Mouse (Mus musculus): ENCODE results near the gene Net1.
"Not testable (repeated sequence)": the region's sequence is repeated elsewhere in the genome, so short reads cannot be mapped to it uniquely, and the experiment has no call there.

Gene Net1

DNA sequence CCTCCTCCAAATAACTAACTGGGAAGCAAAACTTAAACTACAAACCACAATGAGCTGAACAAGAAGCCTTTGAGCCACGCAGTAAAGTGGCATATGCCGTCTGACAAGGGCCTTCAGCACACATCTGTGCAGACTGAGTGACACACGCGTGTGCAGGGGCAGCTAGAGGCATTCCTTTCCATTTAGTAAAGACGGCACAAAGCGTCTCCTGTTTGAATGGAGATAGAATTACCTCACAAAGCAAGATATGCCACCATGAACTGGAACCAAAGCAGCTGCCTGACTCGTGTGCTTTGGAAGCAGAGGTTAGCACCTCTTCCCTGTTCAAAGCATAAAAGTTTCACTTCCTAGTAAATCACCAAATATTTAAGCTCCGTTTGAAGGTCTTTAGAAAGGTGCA lies 28.0 kb downstream of the Net1 start:
- no peak for DNase-seq (ENCODE audit: low read depth)

DNA sequence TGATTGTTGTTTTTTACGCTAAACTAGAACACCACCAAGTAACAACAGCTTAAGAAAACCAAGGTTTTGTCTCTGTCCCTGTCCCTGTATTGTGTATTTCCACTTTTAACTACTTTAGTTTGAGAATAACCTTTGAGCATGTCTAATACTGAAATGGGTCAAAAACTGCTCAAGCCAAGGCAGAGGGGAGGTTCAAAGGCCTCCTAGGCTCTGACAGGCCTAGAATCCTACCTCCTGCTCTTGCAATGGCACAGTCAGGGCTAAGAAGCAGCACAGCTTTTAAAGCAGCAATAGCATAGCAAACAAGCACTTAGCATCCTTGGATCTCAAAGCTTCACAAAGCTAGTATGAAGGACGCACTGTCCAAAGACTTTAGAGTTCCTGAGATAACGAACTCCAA lies 28.9 kb downstream of the Net1 start:
- DNase-seq (ENCODE audit: low read depth) = no peak

DNA sequence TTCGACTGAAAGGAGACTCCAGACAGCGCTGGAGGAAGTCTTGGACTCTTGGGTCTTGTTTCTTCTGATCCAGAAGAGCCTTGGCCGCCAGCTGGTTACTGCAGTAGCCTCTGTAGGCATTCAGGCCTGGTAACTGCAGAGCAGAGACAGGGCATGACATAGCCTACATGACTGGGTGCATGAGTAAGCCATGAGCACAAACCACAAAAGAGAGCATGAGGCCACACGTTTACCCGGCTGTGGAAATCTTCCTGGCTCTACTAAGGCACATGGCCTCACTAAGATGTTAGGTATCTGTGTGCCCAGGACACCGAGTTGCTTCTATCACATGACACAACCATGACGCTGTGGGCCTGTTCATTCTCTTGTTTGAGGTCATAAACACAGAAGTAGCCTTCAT lies 31.4 kb downstream of the Net1 start:
- DNase-seq (ENCODE audit: low read depth) = peak; percentile 33

DNA sequence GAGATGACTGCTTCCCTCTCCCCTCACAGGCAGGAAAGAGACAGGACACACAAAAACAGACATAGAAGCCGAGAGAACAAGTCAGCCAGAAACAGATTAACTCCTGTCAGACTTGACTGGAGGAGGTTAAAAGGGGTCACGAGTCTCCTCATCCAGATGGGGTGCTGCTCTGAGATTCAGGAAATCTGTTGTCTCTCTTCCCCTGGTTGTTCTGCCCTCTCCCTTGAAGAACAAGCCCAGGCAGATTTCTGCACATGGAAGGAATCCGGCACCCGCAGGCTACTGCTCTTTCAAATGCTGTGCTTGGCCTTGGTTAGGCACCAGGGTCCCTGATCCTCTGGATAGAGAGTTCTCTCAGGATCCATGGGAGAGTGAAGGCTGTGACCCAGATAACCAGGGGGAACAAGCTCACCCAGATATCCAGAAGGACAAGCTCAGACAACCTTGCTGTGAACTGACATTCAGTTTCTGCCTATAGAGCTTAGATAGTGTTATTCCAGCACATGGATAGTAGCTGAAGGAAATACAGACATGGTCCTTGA lies 40.3 kb downstream of the Net1 start:
- no peak for DNase-seq (ENCODE audit: low read depth)

DNA sequence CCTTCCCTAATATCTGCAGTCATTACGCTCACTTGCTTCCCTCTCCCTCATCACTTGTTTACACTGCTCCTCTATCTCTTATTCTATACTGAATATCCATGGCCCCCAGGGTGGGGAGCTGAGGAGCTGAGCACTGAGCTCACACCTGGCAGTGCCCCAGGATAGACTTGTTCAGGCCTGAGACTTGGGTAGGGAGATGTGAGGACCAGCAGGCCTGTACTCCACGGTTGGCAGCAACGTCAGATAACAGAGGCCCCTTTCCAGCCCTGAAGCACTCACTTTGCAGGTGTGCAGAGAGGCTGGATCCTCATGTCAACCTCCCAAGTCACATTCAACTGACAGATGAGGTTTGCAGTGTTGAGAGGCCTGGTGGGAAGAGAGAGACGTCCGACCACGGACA lies 40.8 kb downstream of the Net1 start:
- no peak for DNase-seq (ENCODE audit: low read depth)

DNA sequence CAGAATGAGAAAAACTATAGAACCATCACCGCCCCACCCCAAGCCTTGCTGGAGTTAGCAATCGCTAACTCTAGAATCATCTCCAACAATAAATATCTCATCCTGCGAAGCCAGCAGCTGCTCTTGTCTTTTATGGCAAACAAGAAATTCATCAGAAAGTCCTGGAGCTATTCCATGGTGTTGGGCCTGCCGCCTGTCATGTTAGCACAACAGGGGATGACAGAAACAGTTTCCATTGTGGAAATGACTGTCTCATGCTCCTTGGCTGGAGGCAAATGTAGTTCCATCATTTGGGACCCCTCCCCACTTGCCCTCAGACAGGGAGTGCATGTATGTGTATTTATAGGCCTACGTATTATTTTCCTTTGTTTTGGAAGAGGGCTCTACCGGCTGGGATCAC lies 41.6 kb downstream of the Net1 start:
- DNase-seq (ENCODE audit: low read depth) = no peak

DNA sequence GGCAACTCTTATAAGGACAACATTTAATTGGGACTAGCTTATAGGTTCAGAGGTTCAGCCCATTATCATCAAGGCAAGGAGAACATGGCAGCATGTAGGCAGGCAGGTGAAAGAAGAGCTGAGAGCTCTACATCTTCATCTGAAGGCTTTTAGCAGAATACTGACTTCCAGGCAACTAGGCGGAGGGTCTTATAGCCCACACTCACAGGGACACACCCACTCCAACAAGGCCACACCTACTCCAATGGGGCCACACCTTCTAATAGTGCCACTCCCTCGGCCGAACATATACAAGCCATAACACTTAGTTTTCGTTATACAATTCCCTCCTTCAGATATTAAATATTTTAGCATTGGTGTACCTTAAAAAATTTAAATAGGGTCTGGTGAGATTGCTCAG lies 45.2 kb downstream of the Net1 start:
- DNase-seq (ENCODE audit: low read depth) = no peak

DNA sequence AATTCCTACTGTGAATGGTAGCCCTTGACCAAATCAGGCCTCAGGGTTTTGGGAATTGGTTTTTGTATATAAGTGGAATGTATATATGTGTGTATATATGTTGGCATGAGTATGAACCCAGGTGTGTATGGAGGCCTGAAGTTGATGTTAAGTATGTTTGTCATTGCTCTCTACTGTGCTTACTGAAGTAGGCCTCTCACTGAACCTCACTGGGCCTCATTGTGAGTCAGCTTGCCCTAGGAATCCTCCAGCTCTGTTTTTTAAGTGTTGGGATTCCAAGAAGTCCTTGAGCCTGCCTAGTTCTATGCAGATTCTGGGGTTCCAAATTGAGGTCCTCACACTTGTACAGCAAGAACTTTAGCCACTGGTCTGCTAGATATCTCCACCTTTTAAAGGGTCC lies 48.1 kb downstream of the Net1 start:
- DNase-seq (ENCODE audit: low read depth) = no peak

DNA sequence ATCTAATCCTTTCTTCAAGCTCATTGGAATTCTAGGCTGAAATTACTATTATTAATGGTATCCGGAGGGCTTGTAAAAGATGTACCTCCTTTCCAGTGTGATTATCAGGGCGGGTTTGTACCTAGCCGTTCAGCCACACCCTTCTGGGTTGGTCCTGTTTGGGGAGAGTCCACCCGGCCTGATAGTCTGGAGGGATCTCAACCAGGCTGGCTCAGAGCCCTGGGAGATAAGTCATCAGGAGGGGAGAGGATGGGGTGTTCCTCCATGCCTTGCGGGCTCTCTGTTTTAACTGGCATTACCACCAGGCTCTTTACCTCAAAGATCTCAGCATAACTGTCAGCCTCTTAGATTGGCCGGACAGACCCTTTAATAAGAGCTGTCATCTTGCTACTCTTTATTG lies 50.9 kb downstream of the Net1 start:
- DNase-seq (ENCODE audit: low read depth) = no peak

DNA sequence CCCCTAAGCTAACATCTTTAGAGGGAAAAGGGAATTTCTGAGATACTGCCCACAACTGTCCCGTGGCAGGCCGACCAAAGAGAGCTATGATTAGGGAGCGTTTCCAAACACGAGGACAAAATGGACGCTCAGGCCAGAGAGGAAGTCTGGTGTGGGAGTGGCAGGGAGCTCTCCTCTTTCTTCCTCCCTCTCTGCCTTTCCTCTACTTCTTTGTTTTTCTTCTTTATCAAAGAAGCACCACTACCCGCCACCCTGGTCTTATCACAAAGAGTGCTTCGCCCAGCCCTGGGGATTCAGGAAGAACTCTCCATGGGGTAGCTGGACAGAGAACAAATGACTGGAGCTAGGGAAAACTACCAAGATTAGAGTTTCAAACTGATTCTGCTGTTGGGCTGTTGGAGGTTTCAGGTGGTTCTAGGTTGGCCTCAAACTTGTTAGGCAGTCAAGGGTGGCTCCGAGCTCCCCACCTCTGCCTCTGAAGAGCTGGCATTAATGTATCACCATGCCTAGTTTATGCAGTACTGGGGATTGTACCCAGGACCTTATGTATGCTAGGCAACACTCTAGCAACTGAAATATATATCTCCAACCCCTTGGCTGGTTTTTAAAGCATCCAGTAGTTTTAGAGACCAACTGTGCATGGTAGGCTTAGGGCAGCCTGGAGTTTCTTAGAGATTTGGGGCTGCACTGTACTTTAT lies 51.5 kb downstream of the Net1 start:
- DNase-seq (ENCODE audit: low read depth) = no peak

DNA sequence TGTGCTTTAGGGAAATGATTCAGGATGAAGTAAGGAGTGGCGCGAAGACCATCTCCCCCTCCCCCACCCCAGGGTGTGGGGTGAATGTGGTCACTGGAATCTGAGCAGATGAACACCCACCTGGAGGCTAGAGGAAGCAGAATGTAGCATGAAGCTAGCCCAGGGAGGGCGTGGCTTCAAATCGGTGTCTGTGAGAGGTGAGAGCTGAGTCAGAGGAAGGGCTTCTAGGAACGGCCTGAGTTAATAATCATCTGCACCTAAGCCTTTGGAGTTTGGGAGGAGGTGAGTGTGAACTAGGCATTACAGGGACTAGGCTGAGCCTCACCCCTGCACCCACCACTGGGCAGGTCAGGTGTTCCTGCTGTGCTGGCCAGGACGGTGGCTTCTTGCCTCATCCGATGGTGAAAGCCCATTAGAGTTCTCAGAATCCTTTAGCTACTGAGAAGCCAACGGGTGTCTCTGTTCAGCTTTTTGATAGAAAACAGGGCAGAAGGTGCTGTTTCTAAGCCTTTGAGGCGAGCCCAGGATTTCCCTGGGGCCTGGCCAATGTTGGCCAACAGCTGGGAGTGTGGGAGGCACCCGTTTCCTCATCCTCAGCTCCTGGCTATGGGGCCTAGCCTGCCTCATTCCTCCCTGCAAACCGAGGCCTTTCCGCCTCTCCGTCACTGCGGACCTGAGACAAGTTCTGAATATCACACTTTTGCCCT lies 52.2 kb downstream of the Net1 start:
- peak; percentile 12 for DNase-seq (ENCODE audit: low read depth)

DNA sequence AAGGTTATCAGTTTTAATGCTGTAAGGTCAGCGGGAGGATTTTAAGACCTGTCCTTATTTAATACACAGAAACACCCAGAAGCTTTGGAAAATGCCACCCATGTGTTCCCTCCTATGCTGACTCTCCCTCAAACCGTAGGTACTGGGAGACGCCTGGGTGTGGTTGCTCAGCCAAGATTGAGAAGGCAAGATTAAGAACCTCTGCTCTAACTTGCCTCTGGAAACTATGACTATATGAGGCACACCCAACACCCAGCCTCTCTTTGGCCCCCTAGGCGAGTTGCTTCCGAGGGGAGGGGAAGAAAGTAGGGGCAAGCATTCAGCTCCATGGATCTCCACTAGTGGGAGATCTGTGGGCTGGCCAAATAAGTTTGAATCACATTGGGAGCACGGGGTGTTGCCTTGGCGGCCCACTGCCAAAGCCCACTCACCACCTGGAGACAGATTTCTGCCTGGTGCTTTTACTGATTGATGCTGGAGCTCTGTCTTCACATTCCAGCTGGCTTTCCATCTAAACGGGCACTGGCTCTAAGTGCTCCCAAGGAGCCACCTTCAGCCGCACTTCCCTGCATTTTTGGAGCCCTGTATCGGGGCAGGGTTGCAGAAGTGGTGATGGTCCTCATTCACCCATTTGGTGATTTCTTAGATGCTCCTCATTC lies 55.0 kb downstream of the Net1 start:
- DNase-seq (ENCODE audit: low read depth) = no peak

DNA sequence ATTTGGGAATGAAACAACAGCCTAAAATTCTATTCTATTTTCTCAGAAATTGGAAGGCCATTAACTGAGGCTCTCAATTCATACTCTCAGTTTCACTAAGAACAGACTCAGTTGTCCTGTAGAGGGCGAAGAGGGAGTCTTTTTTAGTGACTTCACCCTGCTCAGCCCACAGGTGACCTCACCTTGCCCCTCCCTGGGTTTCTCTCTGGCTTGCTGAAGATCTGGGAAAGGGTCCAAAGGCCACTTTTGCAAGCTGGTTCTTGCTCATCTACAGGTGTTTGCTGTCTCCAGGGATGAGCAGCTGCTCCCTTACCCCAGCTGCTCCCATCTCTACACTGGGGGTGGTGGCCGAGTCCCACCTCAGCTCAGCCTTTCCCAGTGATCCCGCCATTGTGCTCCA lies 55.7 kb downstream of the Net1 start:
- no peak for DNase-seq (ENCODE audit: low read depth)

DNA sequence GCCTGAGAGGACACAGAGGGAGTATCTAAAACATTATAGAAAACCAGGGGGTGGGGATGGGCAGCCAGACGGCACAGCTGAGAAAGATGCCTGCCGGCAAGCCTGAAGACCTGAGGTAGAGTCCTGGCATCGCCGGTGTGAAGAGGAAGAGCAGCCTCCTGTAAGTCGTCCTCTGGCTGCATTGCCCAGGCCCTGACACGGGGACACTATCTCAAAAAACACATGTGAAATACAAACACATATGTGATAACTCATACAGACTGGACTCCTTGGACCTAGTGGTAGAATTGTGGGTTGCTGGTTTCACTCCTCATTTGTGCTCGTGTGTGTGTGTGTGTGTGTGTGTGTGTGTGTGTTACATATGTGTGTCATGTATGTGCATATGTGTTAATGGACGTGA lies 56.8 kb downstream of the Net1 start:
- no peak for DNase-seq (ENCODE audit: low read depth)

DNA sequence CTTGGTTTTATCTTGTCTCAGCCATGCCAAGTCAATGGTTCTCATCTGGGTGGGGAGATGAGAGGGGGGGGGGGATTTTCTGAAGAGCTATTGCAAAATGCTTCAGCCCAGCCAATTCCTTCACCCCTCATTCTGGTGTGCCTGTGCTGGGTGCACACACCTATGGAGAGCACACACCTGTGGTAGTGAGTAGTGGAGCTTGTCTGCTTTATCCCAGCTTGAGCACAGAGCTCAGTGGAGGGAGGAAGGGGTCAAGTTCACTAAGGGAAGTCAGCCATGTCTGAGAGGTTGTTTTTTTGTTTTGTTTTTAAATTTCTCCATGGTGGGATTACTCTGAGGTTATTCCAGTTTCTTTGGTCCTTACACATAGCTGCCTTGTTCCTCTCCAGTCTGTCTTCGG lies 61.8 kb downstream of the Net1 start:
- DNase-seq (ENCODE audit: low read depth) = no peak

DNA sequence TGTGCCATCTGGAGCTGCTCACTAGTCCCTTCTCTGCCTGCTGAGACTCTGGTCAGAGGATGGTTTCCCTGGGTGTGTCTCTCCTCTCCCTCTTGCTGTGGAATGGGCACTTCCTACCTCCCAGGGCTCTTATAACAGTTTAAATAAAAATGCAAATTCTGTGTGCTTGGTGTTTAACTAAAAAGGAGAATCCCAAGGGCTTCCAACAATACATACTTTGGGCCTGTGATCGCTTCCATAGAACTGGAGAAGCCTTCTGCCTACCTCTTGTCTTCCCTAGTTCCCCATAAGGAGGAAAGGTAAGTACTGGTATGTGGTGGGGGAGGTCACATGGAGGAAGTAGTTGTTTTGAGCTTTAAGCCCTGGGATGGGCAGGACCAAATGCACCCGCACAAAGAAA lies 63.2 kb downstream of the Net1 start:
- DNase-seq (ENCODE audit: low read depth) = no peak

DNA sequence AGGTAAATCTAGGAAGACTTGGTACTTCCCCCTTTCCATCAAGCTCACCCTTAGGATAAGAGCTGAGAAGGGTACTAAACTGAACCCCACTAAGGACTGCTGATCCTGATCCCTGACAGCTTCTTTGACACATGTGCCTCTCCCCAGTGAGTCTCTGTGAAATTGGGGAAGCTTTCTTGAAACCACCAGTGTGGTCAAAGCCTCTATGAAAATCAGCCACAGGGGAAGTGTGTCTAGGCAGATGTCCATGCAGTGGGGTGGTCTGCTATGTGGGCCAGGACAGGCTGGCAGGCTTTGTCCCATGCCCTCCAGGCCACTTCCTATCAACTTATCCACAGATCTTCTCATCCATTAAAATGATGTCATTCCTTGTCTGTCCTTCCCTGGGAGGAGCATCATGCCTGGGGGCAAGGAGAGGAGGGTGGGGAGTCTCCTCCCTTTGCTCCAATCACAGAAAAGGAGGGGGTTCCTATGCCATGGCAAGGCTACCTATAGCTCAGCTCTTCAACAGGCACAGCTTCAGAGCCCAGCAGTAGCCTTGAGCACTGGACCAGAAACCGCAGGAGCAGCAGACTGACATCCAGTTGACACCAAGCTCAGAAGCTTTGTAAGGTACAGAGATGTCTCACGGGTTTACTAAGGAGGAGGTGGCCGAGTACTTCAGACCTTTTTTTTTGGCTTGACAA lies 64.2 kb downstream of the Net1 start, which contains the start of gene Calm5:
Gene Calm5, plus strand, starts transcription at position 526 of the 686 bp plus-strand sequence.
- not testable (repeated sequence) for DNase-seq (ENCODE audit: low read depth)

DNA sequence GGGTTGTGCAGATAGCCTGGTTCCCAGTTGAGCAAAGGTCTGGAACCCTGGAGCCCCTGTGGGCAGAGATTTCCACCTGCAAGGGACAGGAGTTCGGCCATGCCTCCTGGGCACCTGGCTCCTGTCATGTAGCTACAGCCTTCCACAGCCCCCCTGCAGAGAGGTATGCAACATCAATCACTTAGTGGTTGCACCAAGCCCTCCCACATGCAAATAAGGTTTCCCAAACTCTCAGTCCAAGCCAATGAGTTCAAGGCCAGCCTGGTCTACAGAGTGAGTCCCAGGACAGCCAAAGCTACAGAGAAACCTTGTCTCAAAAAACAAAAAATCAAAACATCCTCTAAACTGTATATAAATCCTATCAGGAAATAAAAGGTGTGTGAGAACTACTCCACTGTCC lies 67.7 kb downstream of the Net1 start:
- DNase-seq (ENCODE audit: low read depth) = no peak

DNA sequence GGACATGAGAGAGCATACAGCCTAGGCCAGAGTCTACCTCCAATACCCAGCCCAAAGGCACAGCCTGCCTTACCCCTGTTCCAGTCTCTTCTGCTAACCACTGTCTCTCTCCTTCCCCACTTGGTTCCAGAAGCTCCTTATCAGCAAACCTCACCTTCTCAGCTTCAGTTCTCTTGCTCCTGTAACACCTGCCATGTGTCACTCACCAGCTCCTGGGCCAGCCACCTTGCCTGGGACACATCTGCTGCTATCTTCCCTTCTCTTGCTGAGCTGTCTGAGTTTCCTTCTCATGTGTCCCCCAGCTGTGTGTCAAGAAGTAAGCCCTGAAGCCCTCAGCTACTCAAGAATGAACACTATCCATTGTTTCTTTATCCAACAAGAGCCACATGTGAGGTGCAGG lies 77.4 kb downstream of the Net1 start:
- not testable (repeated sequence) for DNase-seq (ENCODE audit: low read depth)

DNA sequence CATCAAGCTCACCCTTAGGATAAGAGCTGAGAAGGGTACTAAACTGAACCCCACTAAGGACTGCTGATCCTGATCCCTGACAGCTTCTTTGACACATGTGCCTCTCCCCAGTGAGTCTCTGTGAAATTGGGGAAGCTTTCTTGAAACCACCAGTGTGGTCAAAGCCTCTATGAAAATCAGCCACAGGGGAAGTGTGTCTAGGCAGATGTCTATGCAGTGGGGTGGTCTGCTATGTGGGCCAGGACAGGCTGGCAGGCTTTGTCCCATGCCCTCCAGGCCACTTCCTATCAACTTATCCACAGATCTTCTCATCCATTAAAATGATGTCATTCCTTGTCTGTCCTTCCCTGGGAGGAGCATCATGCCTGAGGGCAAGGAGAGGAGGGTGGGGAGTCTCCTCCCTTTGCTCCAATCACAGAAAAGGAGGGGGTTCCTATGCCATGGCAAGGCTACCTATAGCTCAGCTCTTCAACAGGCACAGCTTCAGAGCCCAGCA lies 80.7 kb downstream of the Net1 start, which contains the start of gene Calm4:
Gene Calm4, plus strand, starts transcription at position 446 of the 496 bp plus-strand sequence.
- not testable (repeated sequence) for DNase-seq (ENCODE audit: low read depth)

DNA sequence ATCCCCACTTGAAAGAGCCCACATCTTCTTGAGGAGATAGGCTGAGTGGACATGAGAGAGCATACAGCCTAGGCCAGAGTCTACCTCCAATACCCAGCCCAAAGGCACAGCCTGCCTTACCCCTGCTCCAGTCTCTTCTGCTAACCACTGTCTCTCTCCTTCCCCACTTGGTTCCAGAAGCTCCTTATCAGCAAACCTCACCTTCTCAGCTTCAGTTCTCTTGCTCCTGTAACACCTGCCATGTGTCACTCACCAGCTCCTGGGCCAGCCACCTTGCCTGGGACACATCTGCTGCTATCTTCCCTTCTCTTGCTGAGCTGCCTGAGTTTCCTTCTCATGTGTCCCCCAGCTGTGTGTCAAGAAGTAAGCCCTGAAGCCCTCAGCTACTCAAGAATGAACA lies 84.4 kb downstream of the Net1 start:
- not testable (repeated sequence) for DNase-seq (ENCODE audit: low read depth)

DNA sequence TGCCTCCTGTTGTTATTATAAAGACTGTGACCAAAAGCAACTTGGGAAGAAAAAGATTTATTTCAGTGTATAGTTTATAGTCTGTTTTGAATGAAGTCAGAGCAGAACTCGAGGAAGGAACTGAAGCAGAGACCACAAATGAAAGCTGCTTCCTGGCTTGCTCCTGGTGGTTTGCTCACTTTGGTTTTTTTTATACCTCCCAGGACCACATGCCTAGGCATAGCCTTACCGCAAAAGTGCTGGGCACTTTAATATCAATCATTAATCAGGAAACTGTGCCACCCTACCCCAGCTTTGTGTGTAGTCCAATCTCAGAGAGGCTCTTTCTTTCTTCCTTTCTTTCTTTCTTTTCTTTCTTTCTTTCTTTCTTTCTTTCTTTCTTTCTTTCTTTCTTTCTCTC lies 85.6 kb downstream of the Net1 start:
- no peak for DNase-seq (ENCODE audit: low read depth)
